Mouse (Mus musculus) liver, adult 2 months (tissue): ENCODE results near the gene Kptn.

ENCODE experiments used
- CTCF ChIP-seq: fragments of 200-500 bp; IDR thresholded peaks from 2 replicates; pipeline ENCODE4 v1.5.1; 2011; ENCODE audit warnings: low read depth, low read length, control low read depth
- POLR2A ChIP-seq: fragments of 200-500 bp; IDR thresholded peaks from 2 replicates; pipeline ENCODE4 v1.6.1; 2011; ENCODE audit warnings: low read length, control low read depth; ENCODE audit not compliant: insufficient read depth; ENCODE audit errors: extremely low read depth

DNA sequence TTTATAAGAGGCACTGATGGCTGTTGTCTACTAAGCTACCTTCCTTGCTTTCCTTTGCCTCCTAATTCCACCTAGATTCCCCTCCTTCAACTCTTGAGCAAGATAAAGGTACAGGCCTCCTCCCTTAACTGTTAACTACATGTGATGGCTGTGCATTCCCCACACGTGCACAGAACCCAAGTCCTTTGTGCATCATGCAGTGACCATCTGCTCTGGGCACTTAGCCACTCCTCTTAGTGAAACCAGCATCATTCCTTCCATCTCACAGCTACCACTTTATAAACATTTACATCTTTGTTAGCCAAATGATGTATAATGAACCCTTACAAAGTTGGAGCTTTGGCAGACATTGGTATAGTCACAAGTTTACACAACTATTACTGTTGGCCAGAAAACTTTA is 39.7 kb upstream of the Kptn start:
- TF ChIP-seq CTCF, result no peak
- no peak for TF ChIP-seq POLR2A
